Mouse (Mus musculus) intestine, embryonic 14.5 days (tissue): ENCODE data around the gene Rprd1b. TPM values are rescaled to one million over a fixed set of nuclear protein-coding genes. Genes with fewer than 3 reads are reported as not detected.

ENCODE experiments used
- ATAC-seq: fragments of 200-750 bp; cut with Nextera tagmentation; replicated peaks from 2 replicates; pipeline ENCODE4 v1.8.0; 2017; ENCODE audit warnings: low read depth, moderate number of reproducible peaks, moderate TSS enrichment, moderate library complexity; ENCODE audit not compliant: low FRiP score, low TSS enrichment
- DNase-seq: peaks from one replicate; pipeline ENCODE4 v3.0.0-alpha.2; 2018; ENCODE audit warnings: low spot score
- H3K27ac ChIP-seq: fragments of 300-500 bp; sonication (generic); 2 replicates; pipeline ENCODE4 v1.5.1; 2014; ENCODE audit warnings: low read depth, mild to moderate bottlenecking, control low read depth
- H3K27me3 ChIP-seq: fragments of 300-500 bp; sonication (generic); replicated peaks from 2 replicates; pipeline ENCODE4 v1.6.1; 2014; ENCODE audit warnings: low read length, control low read depth; ENCODE audit not compliant: control insufficient read depth, insufficient read depth
- H3K36me3 ChIP-seq: fragments of 300-500 bp; sonication (generic); 2 replicates; pipeline ENCODE4 v1.6.1; 2014; ENCODE audit warnings: low read length, control low read depth; ENCODE audit not compliant: control insufficient read depth, insufficient read depth
- H3K4me1 ChIP-seq: fragments of 300-500 bp; sonication (generic); replicated peaks from 2 replicates; pipeline ENCODE4 v1.6.1; 2014; ENCODE audit warnings: low read length, control low read depth, mixed read lengths; ENCODE audit not compliant: control insufficient read depth, insufficient read depth
- H3K4me2 ChIP-seq: fragments of 300-500 bp; sonication (generic); 2 replicates; pipeline ENCODE4 v1.6.1; 2014; ENCODE audit warnings: low read length
- H3K4me3 ChIP-seq: fragments of 300-500 bp; sonication (generic); 2 replicates; pipeline ENCODE4 v1.5.1; 2014; ENCODE audit warnings: low read depth, low read length, control low read depth, mixed read lengths
- H3K9ac ChIP-seq: fragments of 300-500 bp; sonication (generic); 2 replicates; pipeline ENCODE4 v1.6.1; 2014; ENCODE audit warnings: mild to moderate bottlenecking, low read length
- H3K9me3 ChIP-seq: fragments of 300-500 bp; sonication (generic); 2 replicates; pipeline ENCODE4 v1.6.1; 2016; ENCODE audit warnings: low read length, control low read depth; ENCODE audit not compliant: control insufficient read depth
- WGBS: fragments of 180-500 bp; shearing (Covaris S2); extraction: QIAGEN DNeasy Blood & Tissue Kit; methylation state at CpG from one replicate; pipeline ENCODE4 v1.1.7; 2014; 5-methylcytosine and 5-hydroxymethylcytosine counted together
- polyA plus RNA-seq: library from polyadenylated mRNA; unstranded; fragments of >200 nt; fragmentation: Nextera tagmentation; extraction: Ambion mirVana; gene quantifications from 2 replicates; pipeline ENCODE4 v1.2.1, GENCODE M21; 2014

Gene Rprd1b
- polyA plus RNA-seq, 1 experiment from 2014 or later = 44.6 TPM

- no peak overlapping the region for H3K4me3 ChIP-seq
- ATAC-seq = no peak
- peaks cover 4% of the 10 kb centered on the region; the same call in 1 of the 2 replicates for H3K4me1 ChIP-seq
- no peak for DNase-seq
- WGBS = 82% methylated on average over 4 of the region's 4 CpGs
- H3K36me3 ChIP-seq = no peaks in the 10 kb centered on the region
- H3K27me3 ChIP-seq = no peaks in the 10 kb centered on the region
- no peaks in the 10 kb centered on the region for H3K9me3 ChIP-seq
- H3K9ac ChIP-seq = no peak overlapping the region
- no peak overlapping the region for H3K27ac ChIP-seq
- no peak overlapping the region for H3K4me2 ChIP-seq
Measured at GRCm38 (mm10) chr2:158165776-158166175, 137.5 kb downstream of the Rprd1b start.

DNA sequence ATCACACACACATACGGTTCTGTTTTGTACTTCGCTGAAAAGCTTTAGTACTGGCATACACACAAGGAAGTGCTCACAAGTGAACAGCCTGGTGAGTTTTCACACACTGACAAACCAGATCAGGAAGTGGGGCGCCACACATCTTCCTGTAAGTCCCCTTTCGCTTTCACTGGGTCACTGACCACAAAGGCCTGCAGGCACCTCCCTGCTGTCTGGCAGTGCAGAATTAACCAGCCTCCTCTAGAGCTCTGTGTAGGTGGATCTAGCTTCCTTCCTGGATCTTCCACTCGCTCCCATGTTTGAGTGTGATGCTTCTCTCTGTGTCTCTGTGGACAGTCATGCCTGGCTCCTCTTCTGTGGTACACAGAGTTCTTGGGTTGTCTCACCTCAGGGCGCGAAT, 138.3 kb downstream of the Rprd1b start:
- WGBS = 81% methylated on average over 7 of the region's 7 CpGs
- Histone ChIP-seq H3K9me3 (no peaks in the 10 kb centered on the region), H3K4me2 (no peak overlapping the region), H3K36me3 (no peaks in the 10 kb centered on the region), H3K9ac (no peak overlapping the region), H3K4me1 (peaks cover 4% of the 10 kb centered on the region; the same call in 1 of the 2 replicates), H3K27ac (no peak overlapping the region), H3K27me3 (no peaks in the 10 kb centered on the region), H3K4me3 (no peak overlapping the region)
- ATAC-seq = no peak
- no peak for DNase-seq

DNA sequence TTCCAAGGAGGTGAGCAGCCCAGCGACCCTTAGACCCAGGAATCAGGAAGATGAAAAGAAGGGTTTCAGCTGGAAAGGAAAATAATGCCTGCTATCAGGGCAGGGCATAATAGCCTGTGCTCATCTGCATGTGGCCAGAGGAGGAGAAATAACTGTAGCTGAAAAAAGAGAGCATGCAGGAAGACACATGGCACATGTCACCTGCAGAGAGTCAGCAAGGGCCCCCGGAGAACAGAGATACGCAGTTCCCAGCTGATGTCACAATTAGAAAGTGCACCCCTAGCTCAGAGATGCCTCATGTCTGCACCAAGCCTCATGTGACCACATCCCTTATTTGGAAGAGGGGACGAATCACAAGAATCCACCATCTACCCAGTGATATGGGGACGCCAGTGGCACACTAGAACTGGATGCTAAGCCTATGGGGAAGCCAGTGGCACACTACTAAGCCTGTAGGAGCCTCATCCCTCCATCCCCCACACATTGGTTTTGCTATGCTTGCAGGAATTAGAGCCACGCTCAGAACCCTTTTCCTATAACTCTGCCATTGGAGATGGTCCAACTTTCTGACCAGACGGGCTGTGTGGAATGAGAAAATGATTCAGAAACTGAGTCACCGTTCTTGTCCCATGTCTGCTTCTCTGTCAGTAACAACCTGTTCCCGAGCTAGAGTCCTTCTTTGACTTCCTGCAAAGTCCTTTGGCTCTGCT, 139.4 kb downstream of the Rprd1b start:
- H3K4me3 ChIP-seq = no peak overlapping the region
- ATAC-seq (no peak), DNase-seq (no peak)
- WGBS = 60% methylated on average over 9 of the region's 9 CpGs
- no peak overlapping the region for H3K9ac ChIP-seq
- H3K4me2 ChIP-seq = no peak overlapping the region
- no peaks in the 10 kb centered on the region for H3K9me3 ChIP-seq
- H3K4me1 ChIP-seq = peaks cover 4% of the 10 kb centered on the region; the same call in 1 of the 2 replicates
- no peaks in the 10 kb centered on the region for H3K36me3 ChIP-seq
- no peak overlapping the region for H3K27ac ChIP-seq
- H3K27me3 ChIP-seq = no peaks in the 10 kb centered on the region

- Histone ChIP-seq H3K4me1 (peaks cover 4% of the 10 kb centered on the region; the same call in 1 of the 2 replicates), H3K4me3 (no peak overlapping the region), H3K9me3 (no peaks in the 10 kb centered on the region), H3K36me3 (no peaks in the 10 kb centered on the region), H3K9ac (no peak overlapping the region), H3K27me3 (no peaks in the 10 kb centered on the region), H3K4me2 (no peak overlapping the region), H3K27ac (no peak overlapping the region)
- ATAC-seq (no peak), DNase-seq (no peak)
- WGBS = 39% methylated on average over 8 of the region's 8 CpGs
Measured at GRCm38 (mm10) chr2:158168741-158169211, 140.5 kb downstream of the Rprd1b start.

GRCm38 (mm10) chr2:158169351-158169750, 141.1 kb downstream of the Rprd1b start:
- peaks cover 4% of the 10 kb centered on the region; the same call in 1 of the 2 replicates for H3K4me1 ChIP-seq
- no peaks in the 10 kb centered on the region for H3K36me3 ChIP-seq
- H3K9ac ChIP-seq = no peak overlapping the region
- H3K4me3 ChIP-seq = no peak overlapping the region
- no peak overlapping the region for H3K27ac ChIP-seq
- DNase-seq (no peak), ATAC-seq (no peak)
- H3K27me3 ChIP-seq = no peaks in the 10 kb centered on the region
- H3K4me2 ChIP-seq = no peak overlapping the region
- no peaks in the 10 kb centered on the region for H3K9me3 ChIP-seq
- WGBS = 77% methylated on average over 6 of the region's 6 CpGs

DNA sequence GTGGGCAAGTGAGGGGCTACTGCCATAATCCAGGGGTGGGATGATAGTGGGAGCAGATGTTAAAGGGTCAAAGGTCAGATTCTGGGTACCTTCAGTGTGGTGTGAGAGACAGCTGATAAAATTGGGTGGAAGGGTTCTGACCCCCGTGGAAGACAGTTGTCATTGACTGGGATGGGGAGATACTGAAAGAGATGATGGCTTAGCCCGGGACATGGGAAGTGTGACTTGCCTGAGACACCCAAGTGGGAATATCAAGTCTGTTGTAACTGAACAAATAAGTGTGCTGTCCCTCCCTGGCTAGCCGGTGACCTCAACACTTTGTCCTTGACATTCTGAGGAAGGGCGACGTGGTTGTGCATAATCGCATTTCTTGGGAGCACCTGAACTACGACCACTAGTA, 141.5 kb downstream of the Rprd1b start:
- H3K27me3 ChIP-seq = no peaks in the 10 kb centered on the region
- no peak for ATAC-seq
- no peaks in the 10 kb centered on the region for H3K36me3 ChIP-seq
- no peak overlapping the region for H3K9ac ChIP-seq
- WGBS = 85% methylated on average over 7 of the region's 7 CpGs
- DNase-seq = no peak
- H3K9me3 ChIP-seq = no peaks in the 10 kb centered on the region
- no peak overlapping the region for H3K4me3 ChIP-seq
- H3K4me2 ChIP-seq = no peak overlapping the region
- H3K4me1 ChIP-seq = peaks cover 4% of the 10 kb centered on the region; the same call in 1 of the 2 replicates
- no peak overlapping the region for H3K27ac ChIP-seq

- WGBS = 86% methylated on average over 2 of the region's 2 CpGs
- no peaks in the 10 kb centered on the region for H3K27me3 ChIP-seq
- ATAC-seq (no peak), DNase-seq (no peak)
- no peak overlapping the region for H3K9ac ChIP-seq
- no peak overlapping the region for H3K4me3 ChIP-seq
- no peak overlapping the region for H3K27ac ChIP-seq
- H3K36me3 ChIP-seq = no peaks in the 10 kb centered on the region
- no peak overlapping the region for H3K4me2 ChIP-seq
- no peaks in the 10 kb centered on the region for H3K9me3 ChIP-seq
- peaks cover 4% of the 10 kb centered on the region for H3K4me1 ChIP-seq
Measured at GRCm38 (mm10) chr2:158170394-158170793, 142.1 kb downstream of the Rprd1b start.

DNA sequence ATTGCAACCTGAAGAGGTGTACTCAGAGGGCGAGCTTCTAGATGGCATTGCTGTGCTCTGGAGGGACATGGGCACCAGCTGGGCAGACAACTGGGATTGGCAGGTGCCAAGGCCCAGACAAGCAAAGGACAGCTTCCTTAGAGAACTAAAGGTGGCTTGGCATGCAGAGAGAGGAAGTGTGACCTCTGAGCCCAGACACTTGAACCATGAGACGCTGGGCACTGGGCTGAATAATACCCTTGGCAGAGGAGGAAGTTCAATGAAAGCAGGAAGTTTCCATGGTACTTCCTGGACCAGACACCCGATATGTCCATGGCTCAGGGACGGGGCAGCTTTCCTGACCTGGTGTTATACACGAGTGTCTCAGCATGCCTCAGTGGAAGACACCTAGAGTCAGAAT, 146.1 kb downstream of the Rprd1b start:
- WGBS = 73% methylated on average over 5 of the region's 5 CpGs
- Histone ChIP-seq H3K4me2 (no peak overlapping the region), H3K4me1 (peaks cover 7% of the 10 kb centered on the region), H3K36me3 (no peaks in the 10 kb centered on the region), H3K27me3 (no peaks in the 10 kb centered on the region), H3K9me3 (no peaks in the 10 kb centered on the region), H3K27ac (no peak overlapping the region), H3K9ac (no peak overlapping the region), H3K4me3 (no peak overlapping the region)
- no peak for ATAC-seq
- no peak for DNase-seq

DNA sequence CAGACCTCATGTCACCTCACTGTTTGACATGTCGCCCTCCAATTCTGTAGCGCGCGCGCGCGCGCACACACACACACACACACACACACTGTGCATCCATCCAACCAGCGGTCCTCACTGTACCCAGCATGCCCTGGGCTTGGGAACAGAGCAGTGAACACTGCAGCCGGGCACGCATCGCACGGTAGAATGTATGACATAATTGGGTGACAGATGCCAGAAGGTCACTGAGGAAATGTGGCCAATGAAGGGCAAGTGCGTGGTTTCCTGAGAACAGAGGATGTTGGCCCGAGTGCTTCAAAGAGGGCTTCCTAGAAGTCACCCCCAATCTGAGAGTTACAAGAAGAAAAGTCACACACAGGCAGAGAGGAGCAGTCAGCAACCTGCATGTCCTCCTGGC, 146.7 kb downstream of the Rprd1b start:
- Histone ChIP-seq H3K27ac (no peak overlapping the region), H3K9me3 (no peaks in the 10 kb centered on the region), H3K4me1 (peaks cover 13% of the 10 kb centered on the region), H3K9ac (no peak overlapping the region), H3K4me2 (no peak overlapping the region), H3K27me3 (no peaks in the 10 kb centered on the region), H3K36me3 (no peaks in the 10 kb centered on the region), H3K4me3 (no peak overlapping the region)
- 86% methylated on average over 15 of the region's 15 CpGs for WGBS
- ATAC-seq (no peak), DNase-seq (no peak)
